Mouse (Mus musculus): Measurements from ENCODE around the gene Rgs7.

DNA sequence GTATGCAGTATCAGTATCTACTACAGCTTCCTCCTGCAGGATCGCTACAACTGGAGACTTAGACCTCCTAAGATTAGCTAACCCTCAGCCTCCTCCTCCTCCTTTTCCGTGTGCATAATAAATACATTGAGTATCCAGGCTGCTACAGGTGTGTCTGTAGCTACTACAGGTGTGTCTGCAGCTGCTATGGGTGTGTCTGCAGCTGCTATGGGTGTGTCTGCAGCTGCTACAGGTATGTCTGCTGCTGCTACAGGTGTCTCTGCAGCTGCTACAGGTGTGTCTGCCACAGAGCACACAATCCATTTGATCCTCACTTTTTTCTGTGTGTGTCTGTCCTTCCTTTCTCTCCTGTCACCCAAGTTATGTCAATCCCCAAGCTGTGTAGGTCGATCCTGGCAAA is 19.9 kb upstream of the Rgs7 start:
- TF ChIP-seq CTCF (IDR thresholded peaks at IDR 0.05; ENCODE audit: borderline replicate concordance, insufficient read depth, low read length) (no peak), POLR2A (IDR thresholded peaks at IDR 0.05; ENCODE audit: low read depth, low read length) (no peak)
